Mouse (Mus musculus) C2C12 (cell line): ENCODE data around the gene Scamp2.

Source experiments
- CTCF ChIP-seq: IDR thresholded peaks from one replicate; pipeline ENCODE4 v1.5.1; 2011; ENCODE audit not compliant: control insufficient read depth, insufficient read depth, insufficient read length
- MYOD1 ChIP-seq: IDR thresholded peaks from one replicate; pipeline ENCODE4 v1.6.1; 2011; ENCODE audit warnings: low read depth; ENCODE audit not compliant: control insufficient read depth, insufficient read length
- USF1 ChIP-seq: IDR thresholded peaks from one replicate; pipeline ENCODE4 v1.6.1; 2011; ENCODE audit warnings: low read depth, mild to moderate bottlenecking, control low read depth, moderate library complexity

GRCm38 (mm10) chr9:57597265-57597664 is 36.5 kb downstream of the Scamp2 start:
- TF ChIP-seq USF1 (no peak), CTCF (no peak), MYOD1 (no peak)
